Mouse (Mus musculus) neutrophil, adult 5-6 weeks (primary cell): Measurements from ENCODE around the gene Tspan31. TPM values are rescaled to one million over a fixed set of nuclear protein-coding genes. Genes with fewer than 3 reads are reported as not detected.
"Not testable (repeated sequence)": the region's sequence is repeated elsewhere in the genome, so short reads cannot be mapped to it uniquely, and the experiment has no call there.

Experiments used
- ATAC-seq: fragments of 151-379, 151-347 bp; 2 replicates; pipeline ENCODE4 v1.8.0; 2017; ENCODE audit warnings: mild to moderate bottlenecking, moderate TSS enrichment; ENCODE audit not compliant: insufficient number of reproducible peaks, poor library complexity, low FRiP score, severe bottlenecking; ENCODE audit errors: extremely low read depth
- total RNA-seq: library from RNA; stranded (forward); fragments of 200-1000 nt; gene quantifications from 2 replicates; pipeline ENCODE4 v1.2.3, GENCODE M21; 2017

Tspan31 gene
- total RNA-seq, 1 experiment from 2014 or later, result 23.5 TPM

- ATAC-seq, result no peak
Measured at GRCm38 (mm10) chr10:127090560-127091411, 20.7 kb upstream of the Tspan31 start.

GRCm38 (mm10) chr10:127085633-127086032, 15.6 kb upstream of the Tspan31 start:
- no peak for ATAC-seq

GRCm38 (mm10) chr10:127085052-127085451, 15.0 kb upstream of the Tspan31 start:
- ATAC-seq, result no peak

- ATAC-seq, result no peak
Measured at GRCm38 (mm10) chr10:127083915-127084306, 13.8 kb upstream of the Tspan31 start.

- no peak for ATAC-seq
Measured at GRCm38 (mm10) chr10:127083292-127083914, 13.3 kb upstream of the Tspan31 start.

- ATAC-seq, result no peak
Measured at GRCm38 (mm10) chr10:127081996-127082620, 12.0 kb upstream of the Tspan31 start.

- no peak for ATAC-seq
Measured at GRCm38 (mm10) chr10:127080901-127081780, 11.1 kb upstream of the Tspan31 start.

- ATAC-seq, result no peak
Measured at GRCm38 (mm10) chr10:127079665-127080391, 9.8 kb upstream of the Tspan31 start.

GRCm38 (mm10) chr10:127078677-127079575, 8.9 kb upstream of the Tspan31 start:
- ATAC-seq, result no peak

- ATAC-seq, result no peak
Measured at GRCm38 (mm10) chr10:127078001-127078676, 8.1 kb upstream of the Tspan31 start.

- no peak for ATAC-seq
Measured at GRCm38 (mm10) chr10:127077515-127077914, 7.5 kb upstream of the Tspan31 start.

GRCm38 (mm10) chr10:127076082-127076481, 6.0 kb upstream of the Tspan31 start:
- ATAC-seq, result peak; percentile 78

GRCm38 (mm10) chr10:127075651-127076050, 5.6 kb upstream of the Tspan31 start:
- ATAC-seq, result no peak

- peak; percentile 82 for ATAC-seq
Measured at GRCm38 (mm10) chr10:127075080-127075479, 5.0 kb upstream of the Tspan31 start, which contains the start of gene Agap2. TSS of gene Agap2 (plus strand) at chr10:127075284.

GRCm38 (mm10) chr10:127073981-127074380, 3.9 kb upstream of the Tspan31 start:
- ATAC-seq, result no peak

- ATAC-seq, result not testable (repeated sequence)
Measured at GRCm38 (mm10) chr10:127072969-127073368, 2.9 kb upstream of the Tspan31 start.

GRCm38 (mm10) chr10:127072270-127072669, 2.2 kb upstream of the Tspan31 start:
- ATAC-seq, result not testable (repeated sequence)
